Mouse (Mus musculus) heart, embryonic 12.5 days (tissue): Measurements from ENCODE around the gene Plce1. TPM values are rescaled to one million over a fixed set of nuclear protein-coding genes. Genes with fewer than 3 reads are reported as not detected.

Experiments used
- ATAC-seq: fragments of 200-750 bp; cut with Nextera tagmentation; 2 replicates; pipeline ENCODE4 v1.8.0; 2017; ENCODE audit warnings: moderate TSS enrichment, moderate library complexity; ENCODE audit not compliant: insufficient number of reproducible peaks, low FRiP score
- H3K27ac ChIP-seq: fragments of 300-500 bp; sonication (generic); 2 replicates; pipeline ENCODE4 v1.5.1; 2016; ENCODE audit warnings: mild to moderate bottlenecking, moderate library complexity; ENCODE audit not compliant: poor library complexity, severe bottlenecking
- H3K27me3 ChIP-seq: fragments of 300-500 bp; sonication (generic); replicated peaks from 2 replicates; pipeline ENCODE4 v1.6.1; 2016; ENCODE audit warnings: mild to moderate bottlenecking, moderate library complexity
- H3K36me3 ChIP-seq: fragments of 300-500 bp; sonication (generic); 2 replicates; pipeline ENCODE4 v1.6.1; 2016; ENCODE audit warnings: mild to moderate bottlenecking, moderate library complexity
- H3K4me1 ChIP-seq: fragments of 300-500 bp; sonication (generic); replicated peaks from 2 replicates; pipeline ENCODE4 v1.6.1; 2016; ENCODE audit warnings: mild to moderate bottlenecking
- H3K4me2 ChIP-seq: fragments of 300-500 bp; sonication (generic); 2 replicates; pipeline ENCODE4 v1.6.1; 2016; ENCODE audit warnings: mild to moderate bottlenecking, moderate library complexity
- H3K4me3 ChIP-seq: fragments of 300-500 bp; sonication (generic); 2 replicates; pipeline ENCODE4 v1.5.1; 2016; ENCODE audit warnings: mild to moderate bottlenecking
- H3K9ac ChIP-seq: fragments of 300-500 bp; sonication (generic); 2 replicates; pipeline ENCODE4 v1.6.1; 2016; ENCODE audit warnings: mild to moderate bottlenecking, moderate library complexity
- H3K9me3 ChIP-seq: fragments of 300-500 bp; sonication (generic); replicated peaks from 2 replicates; pipeline ENCODE4 v1.6.1; 2016; ENCODE audit warnings: mild to moderate bottlenecking, moderate library complexity
- WGBS: fragments of 180-500 bp; shearing (Covaris S2); methylation state at CpG from one replicate; pipeline ENCODE4 v1.1.7; 2016; 5-methylcytosine and 5-hydroxymethylcytosine counted together
- polyA plus RNA-seq: library from polyadenylated mRNA; unstranded; fragments of >200 nt; fragmentation: Nextera tagmentation; extraction: Ambion mirVana; gene quantifications from 2 replicates; pipeline ENCODE4 v1.2.1, GENCODE M21; 2016

Gene Plce1
- polyA plus RNA-seq, 1 experiment from 2014 or later: 8.4 TPM

DNA sequence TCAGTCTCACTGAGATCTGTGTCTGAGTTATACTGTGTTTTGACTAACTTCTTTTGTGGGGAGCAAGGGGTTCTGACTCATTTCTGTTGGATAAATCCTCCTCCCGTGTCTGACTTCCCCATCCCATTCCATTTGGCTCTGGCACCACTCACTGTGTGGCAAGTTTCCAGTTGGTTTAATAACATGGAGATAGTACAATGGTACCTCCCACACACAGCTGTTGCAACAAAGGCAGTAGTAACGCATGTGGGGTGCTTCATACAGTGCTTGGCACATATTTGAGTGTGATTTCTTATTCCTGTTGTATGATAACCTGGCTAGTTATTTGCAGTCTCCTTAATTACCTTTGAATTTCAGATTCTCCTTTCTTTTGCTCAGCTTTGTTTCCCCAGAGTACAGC is 297.9 kb downstream of the Plce1 start:
- Histone ChIP-seq H3K27ac (no peak overlapping the region), H3K4me2 (no peak overlapping the region), H3K36me3 (peaks cover 24% of the 10 kb centered on the region), H3K9ac (no peak overlapping the region), H3K27me3 (no peaks in the 10 kb centered on the region), H3K4me3 (no peak overlapping the region), H3K4me1 (no peaks in the 10 kb centered on the region), H3K9me3 (no peaks in the 10 kb centered on the region)
- no peak for ATAC-seq
- 56% methylated on average over 2 of the region's 2 CpGs for WGBS

GRCm38 (mm10) chr19:38783542-38783941 is 302.6 kb downstream of the Plce1 start:
- Histone ChIP-seq H3K4me2 (no peak overlapping the region), H3K9ac (no peak overlapping the region), H3K4me1 (no peaks in the 10 kb centered on the region), H3K4me3 (no peak overlapping the region), H3K27me3 (no peaks in the 10 kb centered on the region), H3K27ac (no peak overlapping the region), H3K36me3 (peaks cover 33% of the 10 kb centered on the region), H3K9me3 (no peaks in the 10 kb centered on the region)
- WGBS: 79% methylated on average over 9 of the region's 9 CpGs
- no peak for ATAC-seq

DNA sequence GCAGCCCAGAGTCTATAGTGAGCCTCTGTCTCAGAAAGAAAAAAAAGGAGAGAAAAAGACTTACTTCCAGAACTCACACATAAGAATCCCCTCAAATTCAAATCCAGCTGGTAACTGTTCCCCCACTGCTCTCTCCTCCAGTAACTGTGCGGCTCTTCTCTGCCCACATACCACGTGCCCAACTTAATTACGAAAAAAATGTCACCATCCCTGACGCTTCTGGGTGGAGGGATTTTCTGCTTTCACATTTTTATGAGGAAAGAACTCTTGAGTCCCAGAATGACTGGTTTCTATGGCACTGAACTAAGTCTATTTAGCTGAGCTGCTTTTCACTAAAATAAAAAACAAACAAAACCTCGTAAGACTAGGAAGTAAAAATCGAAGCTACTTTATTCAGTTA is 306.8 kb downstream of the Plce1 start:
- Histone ChIP-seq H3K9me3 (no peaks in the 10 kb centered on the region), H3K36me3 (peaks cover 53% of the 10 kb centered on the region), H3K4me2 (no peak overlapping the region), H3K9ac (no peak overlapping the region), H3K27me3 (no peaks in the 10 kb centered on the region), H3K4me1 (no peaks in the 10 kb centered on the region), H3K4me3 (no peak overlapping the region), H3K27ac (no peak overlapping the region)
- WGBS: 93% methylated on average over 6 of the region's 6 CpGs
- no peak for ATAC-seq

DNA sequence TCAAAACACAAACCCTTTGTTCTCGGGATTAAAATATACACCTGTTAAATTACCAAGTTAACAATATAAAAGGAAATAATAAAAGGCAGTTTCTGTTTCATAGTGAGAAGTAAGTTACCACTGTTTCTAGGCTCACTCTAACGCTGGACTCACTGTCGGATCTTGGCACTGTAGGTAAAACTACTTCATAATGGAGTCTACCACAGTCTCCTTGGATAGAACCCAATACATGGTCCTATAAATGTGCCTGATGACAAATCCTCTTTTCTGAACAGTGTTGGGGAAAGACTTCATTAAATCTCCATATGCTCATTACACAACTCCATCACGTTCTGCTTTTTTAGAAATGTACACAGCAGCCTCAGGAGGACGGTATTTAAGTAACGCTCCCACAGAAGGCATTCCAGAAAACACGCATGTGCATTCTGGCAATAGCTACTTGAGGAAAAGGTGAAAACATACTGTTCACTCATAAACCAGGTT is 312.7 kb downstream of the Plce1 start:
- H3K27me3 ChIP-seq: no peaks in the 10 kb centered on the region
- no peak overlapping the region for H3K27ac ChIP-seq
- no peaks in the 10 kb centered on the region for H3K4me1 ChIP-seq
- H3K36me3 ChIP-seq: peaks cover 85% of the 10 kb centered on the region
- 93% methylated on average over 7 of the region's 7 CpGs for WGBS
- no peak overlapping the region for H3K4me3 ChIP-seq
- H3K9me3 ChIP-seq: no peaks in the 10 kb centered on the region
- no peak overlapping the region for H3K4me2 ChIP-seq
- no peak for ATAC-seq
- no peak overlapping the region for H3K9ac ChIP-seq

- no peak overlapping the region for H3K4me3 ChIP-seq
- no peak overlapping the region for H3K27ac ChIP-seq
- no peaks in the 10 kb centered on the region for H3K4me1 ChIP-seq
- H3K27me3 ChIP-seq: no peaks in the 10 kb centered on the region
- H3K4me2 ChIP-seq: no peak overlapping the region
- H3K9me3 ChIP-seq: no peaks in the 10 kb centered on the region
- no peak overlapping the region for H3K9ac ChIP-seq
- ATAC-seq: no peak
- H3K36me3 ChIP-seq: peaks cover 72% of the 10 kb centered on the region
- WGBS: 86% methylated on average over 5 of the region's 5 CpGs
Measured at GRCm38 (mm10) chr19:38796546-38796945, 315.6 kb downstream of the Plce1 start.

DNA sequence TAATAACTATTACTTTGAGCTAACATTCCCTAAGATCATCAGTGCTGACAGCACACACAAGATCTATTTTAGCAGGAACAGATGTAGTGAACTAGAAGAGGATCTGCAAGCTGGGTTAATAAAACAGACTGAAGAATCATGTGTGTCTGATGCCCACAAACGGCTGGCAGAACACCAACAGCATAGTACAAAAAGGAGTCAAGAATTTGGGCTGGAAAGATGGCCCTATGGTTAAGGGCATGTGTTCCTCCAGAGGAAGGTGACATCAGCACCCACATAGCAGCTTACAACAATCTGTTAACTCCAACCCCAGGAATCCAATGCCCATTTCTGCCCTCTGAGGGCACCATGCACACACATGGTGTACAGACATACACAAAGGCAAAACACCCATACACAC is 317.4 kb downstream of the Plce1 start:
- Histone ChIP-seq H3K9me3 (no peaks in the 10 kb centered on the region), H3K27ac (no peak overlapping the region), H3K4me1 (no peaks in the 10 kb centered on the region), H3K4me2 (no peak overlapping the region), H3K4me3 (no peak overlapping the region), H3K27me3 (no peaks in the 10 kb centered on the region), H3K36me3 (peaks cover 76% of the 10 kb centered on the region), H3K9ac (no peak overlapping the region)
- 89% methylated on average over 1 of the region's 1 CpGs for WGBS
- no peak for ATAC-seq

DNA sequence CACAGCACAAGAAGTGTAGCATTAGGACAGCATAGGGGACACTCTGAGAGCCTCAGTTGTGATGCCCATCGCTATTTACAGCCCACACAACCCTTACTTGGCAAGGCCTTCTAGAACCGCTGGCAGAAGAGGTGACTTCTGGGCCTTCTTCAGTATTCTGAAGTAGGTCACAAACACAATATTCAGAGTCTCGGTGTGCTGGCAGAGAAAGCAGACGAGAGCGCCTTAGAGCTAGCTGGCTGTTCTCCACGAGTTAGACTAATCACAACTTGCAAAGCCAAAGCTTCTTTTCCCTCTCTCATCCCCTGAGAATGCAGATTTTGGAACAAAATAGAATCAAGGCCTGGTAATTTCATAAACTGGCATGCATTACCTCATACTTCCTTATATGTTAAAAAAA is 317.9 kb downstream of the Plce1 start:
- Histone ChIP-seq H3K27me3 (no peaks in the 10 kb centered on the region), H3K36me3 (peaks cover 74% of the 10 kb centered on the region), H3K4me3 (no peak overlapping the region), H3K9ac (no peak overlapping the region), H3K27ac (no peak overlapping the region), H3K9me3 (no peaks in the 10 kb centered on the region), H3K4me1 (no peaks in the 10 kb centered on the region), H3K4me2 (no peak overlapping the region)
- WGBS: 91% methylated on average over 6 of the region's 6 CpGs
- no peak for ATAC-seq

DNA sequence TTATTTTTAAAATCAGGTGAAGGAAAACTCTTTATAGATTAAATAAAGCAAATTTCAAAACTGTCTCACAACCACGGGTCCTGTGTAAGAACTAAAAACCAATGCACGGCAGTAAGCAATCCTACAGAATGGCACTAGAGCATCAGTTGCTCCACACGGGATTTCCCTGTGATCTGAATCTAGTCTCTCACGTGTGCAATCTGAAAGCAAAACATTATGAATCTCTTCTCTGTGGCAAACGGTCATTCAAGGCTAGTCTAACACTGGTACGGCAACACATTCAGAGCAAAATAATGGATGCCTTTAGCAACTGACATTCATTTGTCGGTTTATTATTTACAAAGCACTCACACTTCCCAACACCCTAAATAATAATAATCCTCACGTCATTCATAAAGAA is 337.3 kb downstream of the Plce1 start:
- no peak overlapping the region for H3K27ac ChIP-seq
- H3K27me3 ChIP-seq: no peaks in the 10 kb centered on the region
- peak overlapping the region; percentile 90 for H3K4me2 ChIP-seq
- H3K36me3 ChIP-seq: peaks cover 27% of the 10 kb centered on the region
- ATAC-seq: no peak
- peak overlapping the region; percentile 97 for H3K4me3 ChIP-seq
- WGBS: 45% methylated on average over 8 of the region's 8 CpGs
- no peaks in the 10 kb centered on the region for H3K9me3 ChIP-seq
- H3K9ac ChIP-seq: peak overlapping the region; percentile 91
- H3K4me1 ChIP-seq: peaks cover 8% of the 10 kb centered on the region

GRCm38 (mm10) chr19:38818766-38819426 is 338.0 kb downstream of the Plce1 start, which contains the start of gene Noc3l:
Gene Noc3l (minus strand): TSS chr19:38819237.
- WGBS: under 1% methylated on average over 34 of the region's 38 CpGs
- peak within 1 kb of the TSS; percentile 67 for H3K27ac ChIP-seq
- peak within 1 kb of the TSS; percentile 90 for H3K4me2 ChIP-seq
- no peaks in the 10 kb centered on the region for H3K27me3 ChIP-seq
- ATAC-seq: peak; percentile 92
- H3K9me3 ChIP-seq: no peaks in the 10 kb centered on the region
- peaks cover 8% of the 10 kb centered on the region for H3K4me1 ChIP-seq
- H3K9ac ChIP-seq: peak within 1 kb of the TSS; percentile 91
- H3K36me3 ChIP-seq: peaks cover 23% of the 10 kb centered on the region
- peak within 1 kb of the TSS; percentile 97 for H3K4me3 ChIP-seq

DNA sequence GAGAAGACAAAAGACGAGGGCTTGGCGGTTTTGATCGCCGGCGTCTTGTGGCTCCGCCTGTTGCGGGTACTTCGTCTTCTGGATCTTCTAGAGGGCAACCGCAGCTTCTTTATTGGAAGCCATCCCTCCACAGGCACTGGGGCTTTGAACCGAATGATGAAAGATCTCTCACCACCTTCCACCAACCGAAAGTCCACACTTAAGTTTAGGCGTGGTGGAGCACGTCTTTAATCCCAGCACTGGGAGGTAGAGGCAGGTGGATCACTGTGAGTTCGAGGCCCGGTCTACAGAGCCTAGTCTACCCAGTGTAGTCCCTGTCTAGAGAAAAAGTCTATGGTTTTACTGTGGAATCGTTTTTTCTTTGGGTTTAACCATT is 338.5 kb downstream of the Plce1 start:
- peak overlapping the region; percentile 97 for H3K4me3 ChIP-seq
- peak; percentile 66 for ATAC-seq
- 11% methylated on average over 16 of the region's 16 CpGs for WGBS
- peak overlapping the region; percentile 91 for H3K9ac ChIP-seq
- H3K27ac ChIP-seq: peak overlapping the region; percentile 67
- no peaks in the 10 kb centered on the region for H3K9me3 ChIP-seq
- H3K36me3 ChIP-seq: peaks cover 18% of the 10 kb centered on the region
- peaks cover 8% of the 10 kb centered on the region for H3K4me1 ChIP-seq
- peak overlapping the region; percentile 90 for H3K4me2 ChIP-seq
- H3K27me3 ChIP-seq: no peaks in the 10 kb centered on the region

DNA sequence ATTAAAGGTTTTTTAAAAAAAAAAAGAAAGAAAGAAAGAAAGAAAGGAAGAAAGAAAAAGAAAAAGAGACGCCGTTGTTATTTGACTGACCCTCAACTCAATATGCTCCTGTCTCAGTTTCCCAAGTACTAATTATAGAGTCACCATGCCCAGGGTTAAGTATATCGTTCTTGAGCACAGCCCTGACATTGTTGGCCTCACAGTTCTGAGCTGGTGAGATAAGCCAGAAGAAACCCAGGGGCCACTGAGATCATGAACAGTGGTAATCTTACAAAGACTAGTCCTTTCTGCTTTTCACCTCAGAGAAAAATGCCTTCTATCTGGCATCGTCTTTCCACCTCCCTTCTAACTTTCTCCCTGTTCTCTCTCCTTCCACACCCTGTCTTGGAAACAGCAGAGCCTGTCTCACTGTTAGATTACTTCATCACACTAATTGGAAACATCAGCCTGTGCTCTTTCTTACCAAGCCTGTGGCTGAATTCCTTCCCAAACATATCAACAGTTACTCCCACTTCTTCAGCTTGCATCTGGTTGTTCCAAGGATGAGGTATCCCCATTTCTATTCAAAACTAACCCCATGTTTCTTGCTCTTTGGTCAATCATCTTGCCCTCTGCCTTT is 339.4 kb downstream of the Plce1 start:
- H3K27ac ChIP-seq: peak overlapping the region; percentile 14; the same call in 1 of the 2 replicates
- no peak overlapping the region for H3K4me2 ChIP-seq
- H3K4me3 ChIP-seq: no peak overlapping the region
- WGBS: 50% methylated on average over 4 of the region's 4 CpGs
- no peaks in the 10 kb centered on the region for H3K9me3 ChIP-seq
- no peak overlapping the region for H3K9ac ChIP-seq
- peak; percentile 81 for ATAC-seq
- H3K36me3 ChIP-seq: peaks cover 9% of the 10 kb centered on the region
- no peaks in the 10 kb centered on the region for H3K27me3 ChIP-seq
- H3K4me1 ChIP-seq: peaks cover 8% of the 10 kb centered on the region
